Mouse (Mus musculus): ENCODE data around the gene Krt75. TPM values are rescaled to one million over a fixed set of nuclear protein-coding genes. Genes with fewer than 3 reads are reported as not detected.

Gene Krt75
- polyA plus RNA-seq, 1 experiment from 2014 or later, result 0.52 TPM

DNA sequence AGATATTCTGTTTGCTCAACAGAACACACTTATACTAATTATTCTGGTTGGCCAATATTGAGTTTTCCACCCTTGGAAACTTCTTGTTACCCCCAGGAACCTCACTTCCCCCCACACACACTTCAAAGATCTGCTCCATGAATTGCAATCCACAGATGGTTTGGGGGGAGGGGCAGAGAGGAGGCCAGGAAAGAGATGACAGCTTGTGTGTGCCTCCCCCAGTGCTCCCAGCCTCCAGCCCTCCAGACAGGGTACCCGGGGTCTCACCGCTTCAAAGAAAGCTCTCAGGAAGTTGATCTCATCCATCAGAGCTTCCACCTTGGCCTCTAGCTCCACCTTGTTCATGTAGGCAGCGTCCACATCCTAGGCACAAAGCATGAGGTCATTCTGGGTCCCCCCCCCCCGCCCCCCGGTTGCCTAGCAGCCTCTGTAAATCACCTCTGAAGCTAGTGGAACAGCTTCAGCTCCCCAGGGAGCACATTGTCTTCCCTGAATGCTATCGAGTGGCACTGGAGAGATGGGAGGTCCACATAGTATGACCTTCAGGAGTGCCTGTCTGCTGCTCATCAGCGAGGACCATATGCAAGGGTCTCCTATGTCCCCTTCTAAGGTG lies 15.6 kb downstream of the Krt75 start:
- no peak overlapping the region for H3K27ac ChIP-seq (ENCODE audit: low read length)
- no peak overlapping the region for H3K4me2 ChIP-seq (replicated peaks; ENCODE audit: low read depth, low read length)
- H3K36me3 ChIP-seq (ENCODE audit: control insufficient read depth, insufficient read depth, low read length), result no peaks in the 10 kb centered on the region
- no peak for ATAC-seq (ENCODE audit: insufficient number of reproducible peaks, insufficient read depth, low FRiP score, low read depth)
- H3K4me3 ChIP-seq (ENCODE audit: low read depth, low read length), result no peak overlapping the region
- no peaks in the 10 kb centered on the region for H3K9me3 ChIP-seq (ENCODE audit: control insufficient read depth, low read depth, low read length)
- H3K27me3 ChIP-seq (ENCODE audit: control insufficient read depth, insufficient read depth, low read length), result no peaks in the 10 kb centered on the region
- H3K9ac ChIP-seq (replicated peaks; ENCODE audit: low read depth, low read length), result no peak overlapping the region
- H3K4me1 ChIP-seq (ENCODE audit: control insufficient read depth, insufficient read depth, low read length), result peaks cover 2% of the 10 kb centered on the region; the same call in 1 of the 2 replicates
- 5% methylated on average over 7 of the region's 7 CpGs for WGBS

- peaks cover 7% of the 10 kb centered on the region for H3K4me1 ChIP-seq (ENCODE audit: control insufficient read depth, insufficient read depth, low read length)
Measured at GRCm38 (mm10) chr15:101553169-101553568, 20.5 kb downstream of the Krt75 start.

GRCm38 (mm10) chr15:101552188-101552587 lies 21.5 kb downstream of the Krt75 start:
- no peak overlapping the region for H3K9ac ChIP-seq (replicated peaks; ENCODE audit: low read depth, low read length)
- H3K4me3 ChIP-seq (ENCODE audit: low read depth, low read length), result no peak overlapping the region
- ATAC-seq (ENCODE audit: insufficient number of reproducible peaks, insufficient read depth, low FRiP score, low read depth), result no peak
- H3K4me2 ChIP-seq (replicated peaks; ENCODE audit: low read depth, low read length), result no peak overlapping the region
- H3K27me3 ChIP-seq (ENCODE audit: control insufficient read depth, insufficient read depth, low read length), result no peaks in the 10 kb centered on the region
- H3K4me1 ChIP-seq (ENCODE audit: control insufficient read depth, insufficient read depth, low read length), result peaks cover 7% of the 10 kb centered on the region
- H3K36me3 ChIP-seq (ENCODE audit: control insufficient read depth, insufficient read depth, low read length), result no peaks in the 10 kb centered on the region
- H3K9me3 ChIP-seq (ENCODE audit: control insufficient read depth, low read depth, low read length), result no peaks in the 10 kb centered on the region
- 82% methylated on average over 8 of the region's 8 CpGs for WGBS
- no peak overlapping the region for H3K27ac ChIP-seq (ENCODE audit: low read length)

More at GRCm38 (mm10) chr15:101553169-101553568, 20.5 kb downstream of the Krt75 start:
- H3K4me3 ChIP-seq (ENCODE audit: low read depth, low read length), result no peak overlapping the region
- H3K9ac ChIP-seq (replicated peaks; ENCODE audit: low read depth, low read length), result no peak overlapping the region
- ATAC-seq (ENCODE audit: insufficient number of reproducible peaks, insufficient read depth, low FRiP score, low read depth), result peak; percentile 64; the same call in 1 of the 2 replicates
- 1% methylated on average over 11 of the region's 11 CpGs for WGBS
- no peaks in the 10 kb centered on the region for H3K36me3 ChIP-seq (ENCODE audit: control insufficient read depth, insufficient read depth, low read length)
- H3K27ac ChIP-seq (ENCODE audit: low read length), result no peak overlapping the region
- peak overlapping the region; percentile 27 for H3K4me2 ChIP-seq (replicated peaks; ENCODE audit: low read depth, low read length)
- no peaks in the 10 kb centered on the region for H3K27me3 ChIP-seq (ENCODE audit: control insufficient read depth, insufficient read depth, low read length)
- H3K9me3 ChIP-seq (ENCODE audit: control insufficient read depth, low read depth, low read length), result no peaks in the 10 kb centered on the region

- Histone ChIP-seq H3K4me1 (ENCODE audit: control insufficient read depth, insufficient read depth, low read length) (peaks cover 7% of the 10 kb centered on the region), H3K36me3 (ENCODE audit: control insufficient read depth, insufficient read depth, low read length) (no peaks in the 10 kb centered on the region), H3K27me3 (ENCODE audit: control insufficient read depth, insufficient read depth, low read length) (no peaks in the 10 kb centered on the region), H3K4me3 (ENCODE audit: low read depth, low read length) (no peak within 1 kb of the TSS), H3K27ac (ENCODE audit: low read length) (no peak within 1 kb of the TSS), H3K4me2 (replicated peaks; ENCODE audit: low read depth, low read length) (no peak within 1 kb of the TSS), H3K9me3 (ENCODE audit: control insufficient read depth, low read depth, low read length) (no peaks in the 10 kb centered on the region), H3K9ac (replicated peaks; ENCODE audit: low read depth, low read length) (no peak within 1 kb of the TSS)
- WGBS, result 88% methylated on average over 7 of the region's 7 CpGs
- no peak for ATAC-seq (ENCODE audit: insufficient number of reproducible peaks, insufficient read depth, low FRiP score, low read depth)
Measured at GRCm38 (mm10) chr15:101550567-101550966, 23.1 kb downstream of the Krt75 start, which contains the start of gene Krt82. Gene Krt82, minus strand, starts transcription at chr15:101550667.

DNA sequence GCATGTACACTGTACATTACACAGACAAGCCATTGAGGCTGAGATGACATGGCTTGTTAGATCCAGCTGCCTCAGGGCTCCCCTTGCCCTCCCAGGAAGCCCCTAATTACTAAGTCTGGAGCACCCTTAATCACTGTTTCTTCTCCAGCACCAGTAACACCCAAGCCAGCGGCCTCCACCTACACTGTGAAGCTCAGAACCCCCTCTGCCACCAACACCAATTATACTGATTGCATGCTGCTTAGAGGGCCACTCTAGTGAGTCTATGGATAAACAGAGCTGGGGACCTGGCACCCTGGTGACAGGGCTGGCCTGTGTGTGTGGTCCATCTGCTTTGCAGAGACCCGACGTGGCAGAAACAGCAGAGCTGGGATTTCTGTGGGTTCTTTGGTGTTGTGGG lies 29.2 kb downstream of the Krt75 start:
- ATAC-seq (ENCODE audit: insufficient number of reproducible peaks, insufficient read depth, low FRiP score, low read depth), result no peak
- Histone ChIP-seq H3K4me3 (ENCODE audit: low read depth, low read length) (no peak overlapping the region), H3K4me2 (replicated peaks; ENCODE audit: low read depth, low read length) (no peak overlapping the region), H3K27me3 (ENCODE audit: control insufficient read depth, insufficient read depth, low read length) (no peaks in the 10 kb centered on the region), H3K4me1 (ENCODE audit: control insufficient read depth, insufficient read depth, low read length) (no peaks in the 10 kb centered on the region), H3K9ac (replicated peaks; ENCODE audit: low read depth, low read length) (no peak overlapping the region), H3K27ac (ENCODE audit: low read length) (no peak overlapping the region), H3K36me3 (ENCODE audit: control insufficient read depth, insufficient read depth, low read length) (no peaks in the 10 kb centered on the region), H3K9me3 (ENCODE audit: control insufficient read depth, low read depth, low read length) (no peaks in the 10 kb centered on the region)
- 63% methylated on average over 3 of the region's 3 CpGs for WGBS

DNA sequence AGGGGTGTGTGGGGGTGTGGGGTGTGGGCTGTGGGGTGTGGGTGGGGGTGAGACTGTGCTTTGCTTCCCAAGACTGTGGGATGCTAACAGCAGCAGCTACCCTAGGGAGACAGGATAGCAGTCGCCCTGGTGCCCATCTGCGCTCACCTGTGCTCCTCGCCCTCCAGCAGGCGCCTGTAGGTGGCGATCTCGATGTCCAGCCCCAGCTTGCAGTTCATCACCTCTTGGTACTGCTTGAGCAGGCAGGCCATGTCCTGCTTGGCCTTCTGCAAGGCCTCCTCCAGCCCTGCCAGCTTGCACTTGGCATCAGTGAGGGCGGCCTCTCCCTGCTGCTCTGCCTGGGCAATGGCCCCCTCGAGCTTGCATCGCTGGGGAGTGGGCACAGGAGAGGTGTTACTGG lies 31.2 kb downstream of the Krt75 start:
- Histone ChIP-seq H3K36me3 (ENCODE audit: control insufficient read depth, insufficient read depth, low read length) (no peaks in the 10 kb centered on the region), H3K9me3 (ENCODE audit: control insufficient read depth, low read depth, low read length) (no peaks in the 10 kb centered on the region), H3K9ac (replicated peaks; ENCODE audit: low read depth, low read length) (no peak overlapping the region), H3K27me3 (ENCODE audit: control insufficient read depth, insufficient read depth, low read length) (no peaks in the 10 kb centered on the region), H3K4me2 (replicated peaks; ENCODE audit: low read depth, low read length) (no peak overlapping the region), H3K4me1 (ENCODE audit: control insufficient read depth, insufficient read depth, low read length) (peaks cover 6% of the 10 kb centered on the region; the same call in 1 of the 2 replicates), H3K4me3 (ENCODE audit: low read depth, low read length) (no peak overlapping the region), H3K27ac (ENCODE audit: low read length) (no peak overlapping the region)
- WGBS, result 53% methylated on average over 9 of the region's 9 CpGs
- no peak for ATAC-seq (ENCODE audit: insufficient number of reproducible peaks, insufficient read depth, low FRiP score, low read depth)

- Histone ChIP-seq H3K9ac (replicated peaks; ENCODE audit: low read depth, low read length) (no peak overlapping the region), H3K4me3 (ENCODE audit: low read depth, low read length) (no peak overlapping the region), H3K4me2 (replicated peaks; ENCODE audit: low read depth, low read length) (no peak overlapping the region), H3K36me3 (ENCODE audit: control insufficient read depth, insufficient read depth, low read length) (no peaks in the 10 kb centered on the region), H3K27me3 (ENCODE audit: control insufficient read depth, insufficient read depth, low read length) (no peaks in the 10 kb centered on the region), H3K9me3 (ENCODE audit: control insufficient read depth, low read depth, low read length) (no peaks in the 10 kb centered on the region), H3K27ac (ENCODE audit: low read length) (peak overlapping the region; percentile 3; the same call in 1 of the 2 replicates), H3K4me1 (ENCODE audit: control insufficient read depth, insufficient read depth, low read length) (peaks cover 13% of the 10 kb centered on the region; the same call in 1 of the 2 replicates)
- peak; percentile 19; the same call in 1 of the 2 replicates for ATAC-seq (ENCODE audit: insufficient number of reproducible peaks, insufficient read depth, low FRiP score, low read depth)
- 44% methylated on average over 4 of the region's 4 CpGs for WGBS
Measured at GRCm38 (mm10) chr15:101538580-101538900, 35.2 kb downstream of the Krt75 start.

GRCm38 (mm10) chr15:101537864-101538579 lies 35.7 kb downstream of the Krt75 start:
- H3K36me3 ChIP-seq (ENCODE audit: control insufficient read depth, insufficient read depth, low read length), result no peaks in the 10 kb centered on the region
- no peak overlapping the region for H3K9ac ChIP-seq (replicated peaks; ENCODE audit: low read depth, low read length)
- no peak overlapping the region for H3K4me2 ChIP-seq (replicated peaks; ENCODE audit: low read depth, low read length)
- 31% methylated on average over 7 of the region's 7 CpGs for WGBS
- no peak overlapping the region for H3K4me3 ChIP-seq (ENCODE audit: low read depth, low read length)
- no peak; the same call in none of the 2 replicates for ATAC-seq (ENCODE audit: insufficient number of reproducible peaks, insufficient read depth, low FRiP score, low read depth)
- H3K4me1 ChIP-seq (ENCODE audit: control insufficient read depth, insufficient read depth, low read length), result peaks cover 13% of the 10 kb centered on the region; the same call in 1 of the 2 replicates
- peak overlapping the region; percentile 3; the same call in 1 of the 2 replicates for H3K27ac ChIP-seq (ENCODE audit: low read length)
- H3K27me3 ChIP-seq (ENCODE audit: control insufficient read depth, insufficient read depth, low read length), result no peaks in the 10 kb centered on the region
- H3K9me3 ChIP-seq (ENCODE audit: control insufficient read depth, low read depth, low read length), result no peaks in the 10 kb centered on the region

Measured in stomach, embryonic 14.5 days (tissue).